Comparison of ENCODE assay signal across 16 mouse cellular contexts in genomic region chr14:34349007-34349406, GRCm38 (mm10). TPM values are rescaled to one million over a fixed set of nuclear protein-coding genes. Genes with fewer than 3 reads are reported as not detected.
A peak's percentile ranks its signal among the peaks of the same experiment; 100 is the strongest.
DNase-seq lines count a peak whose midpoint lies in the region; ATAC-seq and TF ChIP-seq lines count a peak whose summit lies in the region.
"Had no signal": no experiment of that assay in that cellular context is flagged by ENCODE, and none has a peak within 500 bp of the region (broad histone marks: within the 10 kb centered on the region; RNA-seq: fewer than 3 reads in every experiment).

No protein-coding gene starts in this region.

- no peaks in the 10 kb centered on the region for H3K9me3 ChIP-seq in lung, postnatal 0 days (ENCODE audit: low read length)
- H3K9me3 ChIP-seq: embryonic facial prominence, embryonic 12.5 days; limb, embryonic 10.5 days; midbrain, embryonic 12.5 days; neural tube, embryonic 13.5 days had no signal

- H3K4me3 ChIP-seq in liver, adult 2 months (ENCODE audit: insufficient read depth, low read depth, low read length): no peak overlapping the region
- H3K4me3 ChIP-seq in lung, postnatal 0 days (ENCODE audit: low read depth, low read length): no peak overlapping the region
- H3K4me3 ChIP-seq: embryonic facial prominence, embryonic 12.5 days; heart, adult 2 months; limb, embryonic 10.5 days; midbrain, embryonic 12.5 days; neural tube, embryonic 13.5 days had no signal

- H3K36me3 ChIP-seq in liver, adult 2 months (ENCODE audit: control insufficient read depth, insufficient read depth, low read length): peaks cover 5% of the 10 kb centered on the region; the same call in 1 of the 2 replicates
- no peaks in the 10 kb centered on the region for H3K36me3 ChIP-seq in lung, postnatal 0 days (ENCODE audit: insufficient read depth, low read length)

- no peak overlapping the region for H3K9ac ChIP-seq in liver, adult 2 months (ENCODE audit: low read depth, low read length)
- H3K9ac ChIP-seq in lung, postnatal 0 days (replicated peaks; ENCODE audit: low read depth): no peak overlapping the region
- H3K9ac ChIP-seq: embryonic facial prominence, embryonic 12.5 days; midbrain, embryonic 12.5 days; neural tube, embryonic 13.5 days had no signal

- TF ChIP-seq POLR2A in liver, adult 2 months (IDR thresholded peaks at IDR 0.05; ENCODE audit: extremely low read depth, insufficient read depth, low read length): no peak

- peak; percentile 46 to 60 for DNase-seq in urinary bladder, postnatal 36 days (ENCODE audit: low spot score in 2 of 2)
- DNase-seq in urinary bladder, postnatal 4 days (ENCODE audit: low spot score in 2 of 2): no peak
- peak; percentile 100 for DNase-seq in liver, adult 2 months (ENCODE audit: extremely low read depth, low read depth, low spot score)
- peak; percentile 79 for DNase-seq in lung, postnatal 0 days (ENCODE audit: low spot score)
- DNase-seq in layer of hippocampus, adult 18-20 months (ENCODE audit: low spot score in 2 of 2): no peak
- no peak for DNase-seq in frontal cortex, postnatal 25 days (ENCODE audit: low spot score in 2 of 2)
- DNase-seq in adrenal gland, adult (ENCODE audit: inconsistent age in 2 of 2, low spot score in 1 of 2): no peak
- DNase-seq: cerebellum, adult 9-11 months; heart, adult 2 months had no signal

- peak; percentile 61 for TF ChIP-seq EP300 in lung, postnatal 0 days (IDR thresholded peaks at IDR 0.05)

- H3K79me2 ChIP-seq in liver, adult 2 months (ENCODE audit: control insufficient read depth, insufficient read depth, low read length): no peaks in the 10 kb centered on the region

- no peak overlapping the region for H3K4me2 ChIP-seq in lung, postnatal 0 days (replicated peaks; ENCODE audit: low read depth, low read length)
- H3K4me2 ChIP-seq: embryonic facial prominence, embryonic 12.5 days; midbrain, embryonic 12.5 days; neural tube, embryonic 13.5 days had no signal

- no peaks in the 10 kb centered on the region for H3K27me3 ChIP-seq in liver, adult 2 months (ENCODE audit: control insufficient read depth, insufficient read depth, low read length)
- H3K27me3 ChIP-seq in lung, postnatal 0 days (replicated peaks; ENCODE audit: insufficient read depth, low read length): no peaks in the 10 kb centered on the region
- H3K27me3 ChIP-seq: embryonic facial prominence, embryonic 12.5 days; midbrain, embryonic 12.5 days; neural tube, embryonic 13.5 days had no signal

- peak; percentile 91 for ATAC-seq in lung, postnatal 0 days
- ATAC-seq: forebrain, embryonic 14.5 days had no signal

- WGBS in liver, adult 2 months: 21% methylated on average over 8 of the region's 8 CpGs
- 57% methylated on average over 8 of the region's 8 CpGs for WGBS in lung, postnatal 0 days

- H3K4me1 ChIP-seq in liver, adult 2 months (ENCODE audit: control insufficient read depth, insufficient read depth, low read length): peaks cover 50% of the 10 kb centered on the region
- H3K4me1 ChIP-seq in lung, postnatal 0 days (ENCODE audit: insufficient read depth, low read depth, low read length): no peaks in the 10 kb centered on the region
- H3K4me1 ChIP-seq: limb, embryonic 10.5 days; midbrain, embryonic 12.5 days; neural tube, embryonic 13.5 days had no signal

- TF ChIP-seq CTCF in liver, adult 2 months (IDR thresholded peaks at IDR 0.05; ENCODE audit: low read depth, low read length): no peak
- TF ChIP-seq CTCF in lung, postnatal 0 days (IDR thresholded peaks at IDR 0.05): no peak

- H3K27ac ChIP-seq in liver, adult 2 months (replicated peaks; ENCODE audit: insufficient read depth, low read depth, low read length): peak overlapping the region; percentile 89
- H3K27ac ChIP-seq in lung, postnatal 0 days (ENCODE audit: low read length): no peak overlapping the region
- H3K27ac ChIP-seq: embryonic facial prominence, embryonic 12.5 days; heart, adult 2 months; limb, embryonic 10.5 days; midbrain, embryonic 12.5 days; neural tube, embryonic 13.5 days had no signal

RNA-seq across cellular contexts. Expression of gene Fam25c, which starts 6.2 kb away (rescaled TPM):
- total RNA-seq in liver, adult 2 months (2014; rRNA removed): 56.3 and 66.7 TPM in 2 replicates
- polyA plus RNA-seq in liver, adult 2 months (2012; rRNA removed): 74.3 and 146 TPM in 2 replicates
- 0.45 TPM in 1 of 2 replicates, not detected in the other for polyA plus RNA-seq in lung, postnatal 0 days (2015; fragmentation: Nextera tagmentation; extraction: Ambion mirVana)
- not detected for total RNA-seq in layer of hippocampus, adult 18-20 months (2021)
- total RNA-seq: heart, adult 2 months; heart, postnatal 25 days; layer of hippocampus, adult 8-10 months had no signal
- polyA plus RNA-seq: embryonic facial prominence, embryonic 12.5 days; forebrain, embryonic 14.5 days; heart, adult 2 months; limb, embryonic 10.5 days; midbrain, embryonic 12.5 days; neural tube, embryonic 13.5 days had no signal

RNA-seq across cellular contexts. Expression of gene Sncg, which starts 25.6 kb away (rescaled TPM):
- total RNA-seq in liver, adult 2 months (2014; rRNA removed): 0.20 and 0.46 TPM in 2 replicates
- polyA plus RNA-seq in liver, adult 2 months (2012; rRNA removed): 0.11 and 0.45 TPM in 2 replicates
- polyA plus RNA-seq in lung, postnatal 0 days (2015; fragmentation: Nextera tagmentation; extraction: Ambion mirVana): 2.1 and 2.2 TPM in 2 replicates
- 1 to 10 TPM; 6.8 to 7.1 TPM for total RNA-seq in layer of hippocampus, adult 18-20 months (2021)

RNA-seq across cellular contexts. Expression of gene Mmrn2, which starts 26.3 kb away (rescaled TPM):
- total RNA-seq in liver, adult 2 months (2014; rRNA removed): 9.2 and 10.7 TPM in 2 replicates
- 3.0 and 3.4 TPM in 2 replicates for polyA plus RNA-seq in liver, adult 2 months (2012; rRNA removed)
- 15.4 and 16.5 TPM in 2 replicates for polyA plus RNA-seq in lung, postnatal 0 days (2015; fragmentation: Nextera tagmentation; extraction: Ambion mirVana)
- total RNA-seq in layer of hippocampus, adult 18-20 months (2021): 1 to 10 TPM; 3.1 to 3.3 TPM

RNA-seq across cellular contexts. Expression of gene Glud1, which starts 38.5 kb away (rescaled TPM):
- total RNA-seq in liver, adult 2 months (2014; rRNA removed): 691 and 755 TPM in 2 replicates
- 633 and 710 TPM in 2 replicates for polyA plus RNA-seq in liver, adult 2 months (2012; rRNA removed)
- polyA plus RNA-seq in lung, postnatal 0 days (2015; fragmentation: Nextera tagmentation; extraction: Ambion mirVana): 63.2 and 64.3 TPM in 2 replicates
- total RNA-seq in layer of hippocampus, adult 18-20 months (2021): 100 to 1,000 TPM; 279 to 296 TPM

RNA-seq across cellular contexts. Expression of gene Shld2, which starts 38.7 kb away (rescaled TPM):
- total RNA-seq in liver, adult 2 months (2014; rRNA removed): 25.4 and 36.4 TPM in 2 replicates
- polyA plus RNA-seq in liver, adult 2 months (2012; rRNA removed): 9.2 and 12.2 TPM in 2 replicates
- polyA plus RNA-seq in lung, postnatal 0 days (2015; fragmentation: Nextera tagmentation; extraction: Ambion mirVana): 7.5 and 9.7 TPM in 2 replicates
- total RNA-seq in layer of hippocampus, adult 18-20 months (2021): 10 to 100 TPM; 12.2 to 13.4 TPM

Comparison
In these comparisons a context has a peak if more than half of its experiments do, and no peak if none do; other contexts are left out.
1. DNase-seq: peak in urinary bladder, postnatal 36 days (2 of 2), liver, adult 2 months (single experiment) and lung, postnatal 0 days (single experiment); none in urinary bladder, postnatal 4 days (0 of 2), layer of hippocampus, adult 18-20 months (0 of 2), frontal cortex, postnatal 25 days (0 of 2) and adrenal gland, adult (0 of 2).
2. RNA of gene Fam25c, which starts 6.2 kb away (total RNA-seq): 56.3 to 66.7 TPM in liver, adult 2 months; not detected in layer of hippocampus, adult 18-20 months; every median in the first group is over 10 times any median in the second.